Mouse (Mus musculus) megakaryocyte, embryonic 14.5 days (primary cell): ENCODE results near the gene Manbal.

ENCODE experiments used
- FLI1 ChIP-seq: IDR thresholded peaks from 2 replicates; pipeline ENCODE4 v1.6.1; 2012; ENCODE audit warnings: low read length, inconsistent platforms, mixed read lengths
- GATA1 ChIP-seq: IDR thresholded peaks from 3 replicates; pipeline ENCODE4 v1.6.1; 2012; ENCODE audit warnings: mixed read lengths, low read length, inconsistent platforms, borderline replicate concordance

DNA sequence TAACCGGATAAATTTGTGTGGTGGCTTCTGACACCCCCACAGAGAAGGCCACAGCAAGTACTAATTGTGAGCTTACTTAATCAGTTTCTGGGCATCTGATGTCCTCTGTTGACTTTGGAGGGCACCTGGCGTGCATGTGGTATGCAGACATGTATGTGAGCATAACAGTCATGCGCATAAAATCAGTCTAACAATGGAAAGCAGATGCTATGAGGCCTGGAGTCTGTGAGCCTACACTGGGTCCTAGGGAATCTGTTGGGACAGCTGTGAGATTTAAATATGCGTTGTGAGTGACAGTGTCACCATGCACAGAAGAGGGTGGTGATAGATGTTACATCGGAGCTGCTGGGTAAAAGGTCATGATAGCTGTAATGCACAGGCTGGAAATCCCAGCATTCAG lies 35.3 kb upstream of the Manbal start:
- no peak for TF ChIP-seq FLI1
- no peak for TF ChIP-seq GATA1
